Mouse (Mus musculus) C2C12 (cell line): ENCODE data around the gene 6820408C15Rik. TPM values are rescaled to one million over a fixed set of nuclear protein-coding genes. Genes with fewer than 3 reads are reported as not detected.

Source experiments
- H3K27me3 ChIP-seq: one replicate; pipeline ENCODE4 v1.6.1; 2011; ENCODE audit not compliant: control insufficient read depth, insufficient read depth, insufficient read length
- H3K36me3 ChIP-seq: one replicate; pipeline ENCODE4 v1.6.1; 2011; ENCODE audit not compliant: control insufficient read depth, insufficient read depth
- H3K4me3 ChIP-seq: one replicate; pipeline ENCODE4 v1.5.1; 2011; ENCODE audit warnings: mild to moderate bottlenecking, control low read depth; ENCODE audit not compliant: poor library complexity, insufficient read depth, severe bottlenecking
- H3K79me2 ChIP-seq: one replicate; pipeline ENCODE4 v1.6.1; 2011; ENCODE audit not compliant: control insufficient read depth, insufficient read depth
- H3K79me3 ChIP-seq: one replicate; pipeline ENCODE4 v1.6.1; 2011; ENCODE audit warnings: low read depth, control low read depth
- H3ac ChIP-seq: one replicate; pipeline ENCODE3; 2011; ENCODE audit warnings: low read depth; ENCODE audit not compliant: control insufficient read depth, insufficient read length
- CEBPB ChIP-seq: IDR thresholded peaks from one replicate; pipeline ENCODE4 v1.6.1; 2011; ENCODE audit warnings: low read depth, mild to moderate bottlenecking, control low read depth, moderate library complexity
- CTCF ChIP-seq: IDR thresholded peaks from one replicate; pipeline ENCODE4 v1.5.1; 2011; ENCODE audit not compliant: control insufficient read depth, insufficient read depth, insufficient read length
- FOSL1 ChIP-seq: IDR thresholded peaks from one replicate; pipeline ENCODE4 v1.8.0; 2011; ENCODE audit warnings: mild to moderate bottlenecking, low read length; ENCODE audit not compliant: poor library complexity, insufficient read depth, severe bottlenecking
- MAX ChIP-seq: IDR thresholded peaks from one replicate; pipeline ENCODE4 v1.6.1; 2011; ENCODE audit warnings: mild to moderate bottlenecking, control low read depth
- MYOD1 ChIP-seq: IDR thresholded peaks from one replicate; pipeline ENCODE4 v1.6.1; 2011; ENCODE audit warnings: low read depth; ENCODE audit not compliant: control insufficient read depth, insufficient read length
- MYOG ChIP-seq: IDR thresholded peaks from one replicate; pipeline ENCODE4 v1.6.1; 2011; ENCODE audit not compliant: control insufficient read depth, insufficient read length; ENCODE audit errors: extremely low read depth
- USF1 ChIP-seq: IDR thresholded peaks from one replicate; pipeline ENCODE4 v1.6.1; 2011; ENCODE audit warnings: low read depth, mild to moderate bottlenecking, control low read depth, moderate library complexity
- polyA plus RNA-seq: library from polyadenylated mRNA; unstranded; fragments of >200 nt; fragmentation: generic; extraction: Trizol; gene quantifications from one replicate; pipeline ENCODE4 v1.2.1, GENCODE M21; 2012; ENCODE audit warnings: missing spikeins

Gene 6820408C15Rik
- polyA plus RNA-seq, 1 experiment, result 0.09 TPM

DNA sequence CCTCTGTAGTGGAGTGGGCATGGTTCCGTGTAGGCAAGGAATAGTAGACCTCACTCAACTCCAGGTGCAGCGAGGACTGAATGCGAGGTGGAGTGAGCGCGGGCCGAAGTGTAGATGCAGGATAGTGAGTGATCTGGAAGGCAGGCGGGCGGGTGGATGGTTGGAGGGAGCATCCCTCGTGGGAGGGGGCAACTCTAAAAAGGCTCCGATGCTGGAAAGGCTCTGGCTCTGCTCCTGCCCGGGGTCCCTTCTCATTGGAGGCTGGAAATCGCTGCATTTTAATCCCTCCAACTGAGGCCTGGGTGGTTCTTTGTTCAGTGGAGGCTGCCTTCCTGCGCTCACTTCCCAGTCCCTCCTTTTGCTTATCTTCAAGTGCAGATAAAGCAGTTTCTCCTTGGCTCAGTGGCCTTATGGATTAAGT is 16.3 kb upstream of the 6820408C15Rik start:
- TF ChIP-seq MYOD1, result no peak
- no peak for TF ChIP-seq MYOG
- TF ChIP-seq CTCF, result no peak
- no peak for TF ChIP-seq CEBPB
- no peak for TF ChIP-seq MAX
- TF ChIP-seq FOSL1, result no peak
- no peak for TF ChIP-seq USF1
- no peaks in the 10 kb centered on the region for H3K27me3 ChIP-seq
- no peaks in the 10 kb centered on the region for H3K79me3 ChIP-seq
- no peaks in the 10 kb centered on the region for H3K36me3 ChIP-seq
- peak overlapping the region; percentile 37 for H3ac ChIP-seq
- H3K79me2 ChIP-seq, result peaks cover 6% of the 10 kb centered on the region
- no peak overlapping the region for H3K4me3 ChIP-seq

- Histone ChIP-seq H3K36me3 (no peaks in the 10 kb centered on the region), H3K27me3 (no peaks in the 10 kb centered on the region), H3K79me3 (no peaks in the 10 kb centered on the region), H3K4me3 (no peak overlapping the region), H3ac (no peak overlapping the region), H3K79me2 (no peaks in the 10 kb centered on the region)
- TF ChIP-seq CTCF (no peak), CEBPB (no peak), MYOD1 (no peak), MYOG (no peak), MAX (no peak), USF1 (no peak), FOSL1 (no peak)
These were observed 9.3 kb upstream of the 6820408C15Rik start for GRCm38 (mm10) chr2:152406126-152406525.

GRCm38 (mm10) chr2:152409781-152410180 is 5.6 kb upstream of the 6820408C15Rik start:
- H3K27me3 ChIP-seq, result peaks cover 3% of the 10 kb centered on the region
- TF ChIP-seq MYOD1 (no peak), MYOG (no peak)
- no peak overlapping the region for H3ac ChIP-seq
- no peaks in the 10 kb centered on the region for H3K79me3 ChIP-seq
- no peaks in the 10 kb centered on the region for H3K79me2 ChIP-seq
- H3K4me3 ChIP-seq, result no peak overlapping the region
- H3K36me3 ChIP-seq, result no peaks in the 10 kb centered on the region

DNA sequence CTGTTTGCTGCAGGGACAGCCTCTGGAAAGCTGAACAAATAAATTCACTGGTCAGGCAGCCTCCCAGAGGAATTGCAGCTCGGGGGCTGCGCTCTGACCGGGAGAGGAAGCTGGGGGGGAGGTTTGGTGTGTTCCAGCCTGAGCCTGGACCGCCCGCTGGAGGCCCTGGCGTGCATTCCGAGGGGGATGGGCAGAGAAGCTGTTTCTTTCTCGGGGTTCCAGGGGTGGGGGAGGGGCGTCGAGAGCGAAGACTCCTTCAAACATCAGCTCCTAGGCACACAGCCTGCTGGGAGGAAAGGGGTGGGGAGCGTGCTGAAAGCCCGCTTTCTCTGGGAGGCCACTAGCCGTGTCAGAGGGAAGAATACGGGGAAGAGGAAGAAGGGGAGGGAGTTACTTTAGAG is 4.4 kb upstream of the 6820408C15Rik start:
- Histone ChIP-seq H3ac (no peak overlapping the region), H3K36me3 (no peaks in the 10 kb centered on the region), H3K79me3 (no peaks in the 10 kb centered on the region), H3K79me2 (no peaks in the 10 kb centered on the region), H3K4me3 (no peak overlapping the region), H3K27me3 (peaks cover 3% of the 10 kb centered on the region)
- TF ChIP-seq MAX (no peak), FOSL1 (no peak), MYOG (no peak), MYOD1 (no peak), CTCF (no peak), CEBPB (no peak), USF1 (no peak)

- Histone ChIP-seq H3K4me3 (no peak overlapping the region), H3ac (no peak overlapping the region), H3K79me2 (no peaks in the 10 kb centered on the region), H3K79me3 (no peaks in the 10 kb centered on the region), H3K36me3 (no peaks in the 10 kb centered on the region), H3K27me3 (peaks cover 3% of the 10 kb centered on the region)
- no peak for TF ChIP-seq CEBPB
- TF ChIP-seq USF1, result no peak
- no peak for TF ChIP-seq MYOG
- no peak for TF ChIP-seq MYOD1
These were observed 3.9 kb upstream of the 6820408C15Rik start for GRCm38 (mm10) chr2:152411471-152411870.

DNA sequence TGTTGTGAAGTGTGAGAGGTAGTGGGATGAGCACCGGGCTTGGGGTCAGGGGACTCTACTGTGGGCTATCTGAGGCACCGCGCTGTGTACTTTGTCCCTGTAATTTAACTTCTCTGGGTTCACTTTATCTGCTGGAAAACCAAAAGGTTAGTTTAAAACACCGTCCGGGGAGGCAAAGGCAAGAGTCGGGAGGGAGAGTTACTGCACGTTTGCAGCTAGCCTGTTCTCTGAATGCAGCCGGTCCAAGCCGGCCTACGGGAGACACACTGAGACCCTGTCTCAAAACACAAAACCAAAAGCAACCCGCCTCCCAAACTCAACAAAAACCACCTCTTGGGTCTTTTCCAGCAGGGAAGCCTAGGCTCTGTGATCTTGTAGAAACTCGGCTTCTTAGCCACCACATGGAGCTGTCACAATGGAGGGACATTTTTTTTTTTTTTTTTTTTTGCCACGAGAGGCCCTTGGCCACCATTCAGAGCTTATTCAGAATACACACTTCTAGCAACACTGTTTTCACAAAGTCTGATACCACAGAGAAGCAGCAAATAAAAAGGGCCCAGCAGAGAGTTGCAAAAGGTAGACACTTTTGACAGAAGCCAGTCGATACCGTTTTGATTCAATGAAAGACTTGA is 2.7 kb upstream of the 6820408C15Rik start:
- Histone ChIP-seq H3K4me3 (no peak overlapping the region), H3K36me3 (no peaks in the 10 kb centered on the region), H3K79me2 (no peaks in the 10 kb centered on the region), H3ac (no peak overlapping the region), H3K79me3 (no peaks in the 10 kb centered on the region), H3K27me3 (peaks cover 3% of the 10 kb centered on the region)
- TF ChIP-seq CEBPB (no peak), MAX (no peak), FOSL1 (no peak), MYOG (no peak), USF1 (no peak), CTCF (no peak), MYOD1 (no peak)
